Mouse (Mus musculus): ENCODE measurements around the gene Fsd1l.

- TF ChIP-seq CTCF (IDR thresholded peaks at IDR 0.05; ENCODE audit: low read depth) (no peak), EP300 (IDR thresholded peaks at IDR 0.05; ENCODE audit: low read depth) (no peak)
Observed at GRCm38 (mm10) chr4:53625263-53625662, 6.0 kb upstream of the Fsd1l start.
